Mouse (Mus musculus): ENCODE measurements around the gene Mrpl2.
A peak's percentile ranks its signal among the peaks of the same experiment; 100 is the strongest.

Gene Mrpl2

GRCm38 (mm10) chr17:46645561-46646321 lies at the start of gene Mrpl2, which contains the start of gene Klc4:
TSS of gene Mrpl2 (plus strand) at chr17:46646229.
TSS of gene Klc4 (minus strand) at chr17:46646022.
- DNase-seq (ENCODE audit: low spot score), result peak; percentile 99

DNA sequence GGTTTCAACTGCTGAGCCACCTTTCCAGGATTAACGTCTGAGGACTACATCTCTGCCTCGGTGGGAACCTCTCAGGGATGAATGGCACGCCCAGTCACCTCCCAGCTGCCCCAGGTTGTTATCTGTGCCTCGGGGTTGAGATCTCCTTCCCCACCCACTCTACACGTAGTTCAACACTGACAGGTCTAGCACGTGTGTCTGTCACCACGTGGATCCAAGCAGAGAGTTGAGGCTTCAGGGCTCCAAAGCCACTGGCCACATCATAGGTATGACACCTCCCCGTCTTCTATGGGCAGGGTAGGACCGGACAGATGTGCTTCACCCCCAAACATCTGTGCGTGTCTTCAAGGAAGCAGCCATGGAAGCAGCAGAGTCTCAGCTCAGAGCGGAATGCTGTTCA lies 48.1 kb upstream of the Mrpl2 start:
- no peak for DNase-seq (ENCODE audit: low spot score)

- no peak for DNase-seq (ENCODE audit: low spot score)
Observed at GRCm38 (mm10) chr17:46598963-46599362, 47.1 kb upstream of the Mrpl2 start.

DNA sequence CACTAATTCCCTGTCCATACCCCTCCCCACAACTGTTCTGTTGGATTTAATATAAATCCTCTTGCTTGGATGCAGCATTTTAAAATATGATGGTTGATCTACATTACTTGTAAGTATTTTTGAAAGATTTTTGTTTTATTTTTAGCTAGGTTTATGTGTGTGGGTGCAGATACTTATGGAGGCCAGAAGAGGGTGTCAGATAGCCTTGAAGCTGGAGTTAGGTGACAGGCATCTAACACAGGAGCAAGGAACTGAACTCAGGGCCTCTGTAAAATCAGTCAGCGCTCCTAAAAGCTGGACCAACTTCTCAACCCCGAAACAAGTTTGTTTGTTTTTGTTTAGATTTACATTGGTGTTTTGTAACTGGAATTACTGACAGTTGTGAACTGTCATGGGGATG lies 45.5 kb upstream of the Mrpl2 start:
- no peak for DNase-seq (ENCODE audit: low spot score)

DNA sequence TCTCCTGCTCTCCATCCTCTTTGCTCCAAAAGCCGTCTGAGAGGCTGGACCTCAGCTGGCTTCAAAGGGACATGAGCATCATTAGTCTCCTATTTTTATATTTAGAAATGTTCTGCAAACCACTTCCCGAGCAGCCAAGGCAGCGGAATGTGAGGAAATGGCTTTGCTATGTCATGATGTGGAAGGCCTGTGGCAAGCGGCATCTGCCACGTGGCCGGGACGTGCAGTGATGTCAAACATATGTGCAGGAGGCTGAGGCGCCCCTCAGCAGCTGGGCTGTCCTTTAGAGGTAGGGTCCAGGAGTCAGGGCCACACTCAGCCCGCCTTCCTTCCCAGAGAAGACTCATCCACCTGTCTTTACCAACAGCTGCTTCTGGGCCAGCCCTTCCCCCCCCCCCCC lies 43.8 kb upstream of the Mrpl2 start:
- no peak for DNase-seq (ENCODE audit: low spot score)

DNA sequence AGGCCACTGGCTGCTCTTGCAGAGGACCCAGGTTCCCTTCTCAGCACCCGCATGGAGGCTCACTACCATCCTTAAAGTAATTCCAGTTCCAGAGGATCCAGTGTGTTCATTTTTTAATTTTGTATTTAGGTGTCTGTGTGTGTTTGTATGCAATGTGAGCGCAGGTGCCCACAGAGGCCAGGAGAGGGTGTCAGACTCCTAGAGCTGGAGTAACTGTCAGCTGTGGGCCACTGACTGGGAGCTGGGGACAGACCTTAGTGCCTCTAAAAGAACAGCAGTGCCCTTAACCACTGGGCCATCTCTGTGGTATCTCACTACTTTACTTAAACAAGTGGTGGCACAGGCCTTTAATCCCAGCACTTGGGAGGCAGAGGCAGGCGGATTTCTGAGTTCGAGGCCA lies 42.8 kb upstream of the Mrpl2 start:
- DNase-seq (ENCODE audit: low spot score), result no peak

DNA sequence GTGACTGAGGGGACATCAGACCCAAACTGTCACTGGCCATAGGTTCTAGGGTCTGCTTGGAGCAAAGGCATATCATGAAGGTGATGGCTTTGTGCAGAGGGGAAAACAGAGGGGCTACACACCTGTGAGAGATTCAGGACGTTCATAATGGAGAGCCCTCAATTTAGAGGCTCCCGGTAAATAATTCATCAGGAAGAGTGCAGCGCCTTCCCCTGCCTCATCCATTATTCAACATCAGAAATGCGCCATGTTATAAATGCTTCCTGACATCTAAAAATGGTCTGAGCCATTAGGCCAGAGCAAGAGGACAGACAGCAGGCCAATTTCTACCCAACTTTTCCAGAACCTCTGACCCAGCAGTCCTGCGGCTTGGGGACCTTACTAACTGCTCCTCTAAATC lies 40.9 kb upstream of the Mrpl2 start:
- no peak for DNase-seq (ENCODE audit: low spot score)

GRCm38 (mm10) chr17:46605987-46606386 lies 40.0 kb upstream of the Mrpl2 start:
- DNase-seq (ENCODE audit: low spot score), result no peak

DNA sequence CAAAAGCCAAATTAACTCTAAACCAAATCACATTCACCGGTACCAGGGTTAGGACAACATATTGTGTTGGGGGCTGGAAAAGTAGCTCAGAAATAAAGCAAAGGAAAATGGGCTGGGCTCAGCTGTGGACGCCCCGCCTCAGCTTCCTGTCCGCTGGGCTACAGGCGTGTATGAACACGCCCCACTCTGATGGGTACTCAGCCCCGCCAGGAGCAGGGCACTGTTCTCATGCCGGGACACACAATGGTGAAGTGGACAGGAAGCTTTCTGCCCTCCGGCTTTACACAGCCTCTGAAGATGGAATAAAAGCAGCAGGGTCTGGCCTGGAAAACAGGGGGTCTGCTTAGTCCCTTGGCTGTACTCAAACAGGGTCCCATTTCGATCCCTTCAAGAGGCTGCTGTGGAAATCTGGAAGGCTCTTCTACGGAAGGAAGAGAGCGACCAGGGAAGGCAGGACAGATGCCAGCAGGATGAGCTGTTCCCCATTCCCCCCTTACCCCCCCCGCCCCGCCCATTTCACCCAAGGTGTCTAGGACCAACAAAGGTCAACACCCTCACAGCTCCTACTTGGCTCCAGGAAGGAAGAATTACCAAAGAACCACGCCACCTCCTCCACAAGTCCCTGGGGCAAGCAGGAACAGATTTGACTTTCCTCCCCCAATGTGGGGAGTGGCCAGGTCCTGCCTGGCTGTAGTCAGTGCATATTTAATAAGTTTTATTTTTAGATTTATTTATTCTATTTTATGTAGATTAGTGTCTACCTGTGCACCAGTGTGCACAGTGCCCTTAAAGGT lies 36.1 kb upstream of the Mrpl2 start:
- DNase-seq (ENCODE audit: low spot score), result no peak

GRCm38 (mm10) chr17:46611316-46611715 lies 34.7 kb upstream of the Mrpl2 start:
- no peak for DNase-seq (ENCODE audit: low spot score)

DNA sequence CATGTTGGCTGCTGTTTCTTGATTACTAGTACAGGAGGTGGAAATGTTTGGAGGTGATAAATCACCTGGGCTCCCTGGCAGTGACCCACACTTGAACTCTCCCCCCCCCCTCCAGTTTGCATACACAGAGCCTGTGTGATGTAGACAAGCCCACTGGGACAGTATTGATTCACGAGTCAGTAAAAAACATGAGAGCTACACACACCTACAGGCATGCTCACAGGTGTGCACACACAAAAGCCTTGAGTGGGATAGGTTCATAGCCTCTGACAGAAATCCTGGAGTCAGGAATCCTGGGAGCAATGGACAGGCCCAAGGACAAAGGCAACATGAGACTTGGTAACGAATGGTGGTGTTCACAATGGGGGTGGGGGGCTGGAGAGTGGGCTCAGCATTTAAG lies 33.8 kb upstream of the Mrpl2 start:
- no peak for DNase-seq (ENCODE audit: low spot score)

DNA sequence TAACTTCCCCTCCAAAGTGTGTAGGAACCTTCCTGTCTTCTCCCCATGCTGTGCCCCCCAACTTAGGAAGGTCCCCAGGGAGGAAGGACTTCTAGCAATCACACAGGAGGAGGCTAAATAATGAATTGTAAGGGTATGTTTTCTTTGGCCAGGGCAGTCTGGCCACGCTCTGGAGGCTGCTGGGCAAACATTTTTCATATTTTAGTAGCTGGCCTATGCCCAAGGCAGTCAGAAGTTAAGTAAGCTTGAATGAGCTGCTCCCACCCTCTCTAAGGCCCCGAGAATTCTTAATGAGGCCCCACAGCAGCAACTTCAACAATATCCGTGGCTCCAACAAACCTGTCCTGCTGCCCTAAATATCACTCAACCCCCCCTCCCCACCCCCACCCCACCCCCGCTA lies 33.2 kb upstream of the Mrpl2 start:
- DNase-seq (ENCODE audit: low spot score), result no peak

- no peak for DNase-seq (ENCODE audit: low spot score)
Observed at GRCm38 (mm10) chr17:46613229-46613628, 32.8 kb upstream of the Mrpl2 start.

DNA sequence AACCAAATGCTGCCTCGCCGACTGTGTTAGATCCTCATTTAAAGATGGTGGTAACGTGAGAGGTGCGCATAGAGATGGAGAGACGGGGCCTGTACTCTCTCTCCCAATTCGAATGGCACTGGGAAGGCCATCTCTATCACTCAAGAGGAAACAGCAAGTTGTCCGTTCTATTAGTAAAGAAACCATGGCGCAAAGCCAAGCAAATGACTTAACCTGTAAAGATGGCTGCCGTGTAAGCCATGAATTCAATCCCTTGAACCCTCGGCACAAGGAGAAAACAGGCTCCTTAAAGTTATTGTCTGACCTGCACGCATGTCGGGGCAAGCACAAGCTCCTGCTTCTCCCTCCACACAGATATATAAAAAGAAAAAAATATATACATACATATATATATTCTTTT lies 28.2 kb upstream of the Mrpl2 start:
- no peak for DNase-seq (ENCODE audit: low spot score)

DNA sequence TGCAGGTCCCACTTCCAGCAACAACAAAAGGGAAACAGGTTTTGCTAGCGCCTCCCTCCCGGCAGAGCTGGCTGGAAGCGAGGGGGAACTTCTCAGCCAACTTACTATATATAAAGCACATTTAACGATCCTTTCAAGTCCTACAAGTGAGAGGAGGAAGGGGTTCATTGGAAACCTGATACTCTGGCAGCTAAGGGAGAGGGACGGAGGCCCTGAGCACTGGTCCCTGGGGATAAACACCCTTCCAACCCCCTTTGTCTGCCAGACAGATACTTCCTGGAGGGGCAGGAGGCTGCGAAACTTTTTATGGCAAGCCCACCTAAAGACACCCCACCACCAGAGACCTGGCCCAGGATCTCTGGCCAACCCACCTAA lies 27.6 kb upstream of the Mrpl2 start:
- DNase-seq (ENCODE audit: low spot score), result no peak

DNA sequence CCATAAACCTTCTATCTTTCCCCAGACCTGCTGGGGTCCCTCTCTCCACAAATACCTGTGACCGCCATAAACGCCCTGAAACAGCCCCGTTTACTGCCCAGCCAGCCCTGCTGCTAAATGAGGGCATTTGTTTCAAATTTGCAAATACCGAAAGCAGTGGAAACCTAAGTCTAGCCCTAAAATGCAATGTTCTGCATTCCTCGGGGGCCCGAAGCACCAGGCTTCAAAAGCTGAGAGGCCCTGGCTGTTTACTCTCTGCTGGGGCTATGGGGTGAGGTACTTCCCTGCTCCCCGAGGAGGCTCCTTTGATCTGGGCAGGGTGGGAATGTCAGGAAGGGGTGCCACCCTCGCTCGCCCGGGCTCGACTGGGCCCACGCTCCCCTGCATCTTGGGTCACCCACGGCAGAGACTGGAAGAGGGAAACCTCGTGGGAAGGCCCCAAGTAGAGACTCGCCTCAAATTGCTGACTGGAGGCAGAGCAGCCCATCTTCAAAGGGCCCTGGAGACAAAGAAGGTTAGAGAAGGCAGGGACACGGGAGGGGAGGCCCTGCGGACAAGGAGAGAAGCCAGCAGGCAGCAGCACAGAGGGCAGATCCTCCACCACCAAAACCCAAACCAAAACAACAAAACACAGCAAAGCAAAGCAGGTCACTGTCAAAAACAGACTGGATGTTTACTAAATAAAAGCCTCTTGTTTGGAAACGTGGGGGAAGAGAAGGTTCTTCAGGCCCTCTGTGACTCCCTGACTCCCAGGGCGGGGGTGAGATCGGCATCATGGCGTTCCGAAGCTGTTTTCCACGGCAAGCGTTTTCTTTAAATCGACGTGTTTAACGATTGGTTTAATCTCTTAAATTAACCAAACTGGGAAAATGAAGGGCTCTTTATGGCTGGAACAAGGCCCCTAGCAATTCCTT lies 27.0 kb upstream of the Mrpl2 start:
- DNase-seq (ENCODE audit: low spot score), result peak; percentile 37

- DNase-seq (ENCODE audit: low spot score), result no peak
Observed at GRCm38 (mm10) chr17:46619683-46620357, 26.2 kb upstream of the Mrpl2 start.

DNA sequence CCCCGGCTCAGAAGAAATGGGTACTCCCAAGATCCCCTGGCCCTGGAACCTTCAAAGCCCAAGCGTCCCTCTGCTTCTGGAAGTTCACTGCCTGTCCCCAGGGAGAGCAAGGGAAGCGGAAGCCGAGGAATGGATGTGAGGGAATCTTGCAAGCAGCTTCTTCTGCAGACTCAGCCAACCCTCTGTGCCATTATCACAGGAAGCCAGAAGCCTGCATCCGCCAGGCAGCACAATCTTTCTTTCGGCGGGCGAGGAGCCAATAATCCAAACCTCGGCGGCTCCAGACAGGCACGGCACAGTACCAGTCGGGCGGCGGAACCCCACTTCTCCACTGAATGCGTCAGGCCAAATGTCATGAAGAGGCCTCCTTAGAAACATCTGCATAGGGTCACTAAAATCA lies 24.7 kb upstream of the Mrpl2 start:
- no peak for DNase-seq (ENCODE audit: low spot score)

DNA sequence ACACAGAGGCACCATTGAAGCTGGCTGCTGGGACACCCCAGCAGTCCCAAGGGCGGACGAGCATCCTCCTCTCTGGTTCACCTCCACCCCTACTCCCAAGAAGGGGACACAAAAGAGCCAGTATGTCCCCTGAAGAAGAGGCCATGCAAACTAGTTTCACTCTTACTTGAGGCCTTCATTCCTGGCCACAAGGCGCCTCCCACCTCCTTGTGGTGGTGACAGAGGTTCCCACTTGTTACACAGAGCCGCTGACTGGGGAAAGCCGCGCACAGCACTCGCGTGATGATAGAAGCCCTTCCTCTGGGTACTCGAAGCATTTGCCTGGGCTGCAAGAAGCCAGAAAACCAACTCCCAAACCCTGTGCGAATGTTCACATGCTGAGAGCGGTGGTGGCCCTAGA lies 23.8 kb upstream of the Mrpl2 start:
- no peak for DNase-seq (ENCODE audit: low spot score)

- no peak for DNase-seq (ENCODE audit: low spot score)
Observed at GRCm38 (mm10) chr17:46623819-46624557, 22.0 kb upstream of the Mrpl2 start.

DNA sequence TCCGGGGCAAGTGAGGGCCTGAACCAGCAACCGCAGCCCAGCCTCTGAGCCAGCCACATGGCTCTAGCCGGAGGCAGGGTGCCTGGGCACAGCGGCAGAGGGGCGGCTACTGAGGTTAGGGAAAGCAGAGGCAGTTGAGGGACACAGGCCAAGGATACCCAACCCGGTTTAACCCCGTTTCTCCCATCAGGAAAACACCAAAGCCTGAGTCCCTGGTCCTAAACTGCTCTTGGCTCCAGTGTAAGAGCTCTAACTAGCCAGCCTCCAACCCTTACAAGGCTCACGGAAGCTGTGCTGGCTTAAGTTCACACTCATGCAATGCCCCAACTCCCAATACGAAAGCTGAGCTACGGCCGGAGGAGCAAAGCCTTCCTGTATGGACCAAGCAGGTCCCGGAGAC lies 21.4 kb upstream of the Mrpl2 start:
- DNase-seq (ENCODE audit: low spot score), result no peak
